Mouse (Mus musculus) cerebellum, adult 2 months (tissue): Measurements from ENCODE around the gene Ankrd55. TPM values are rescaled to one million over a fixed set of nuclear protein-coding genes. Genes with fewer than 3 reads are reported as not detected.

Experiments used
- DNase-seq, 2 experiments: peaks; one replicate each; pipeline ENCODE4 v3.0.0; 2021
- H3K27ac ChIP-seq: fragments of 200-500 bp; 2 replicates; pipeline ENCODE4 v1.5.1; 2012; ENCODE audit warnings: low read length, control low read depth, inconsistent platforms; ENCODE audit not compliant: insufficient read depth
- H3K27me3 ChIP-seq: fragments of 200-500 bp; 2 replicates; pipeline ENCODE4 v1.6.1; 2012; ENCODE audit warnings: inconsistent platforms, mild to moderate bottlenecking, low read length, moderate library complexity; ENCODE audit not compliant: control insufficient read depth, insufficient read depth
- H3K4me1 ChIP-seq: fragments of 200-500 bp; 2 replicates; pipeline ENCODE4 v1.6.1; 2011; ENCODE audit warnings: low read length; ENCODE audit not compliant: control insufficient read depth, insufficient read depth
- H3K4me3 ChIP-seq: fragments of 200-500 bp; replicated peaks from 2 replicates; pipeline ENCODE3; 2011; ENCODE audit warnings: mild to moderate bottlenecking, low read depth, low read length, control low read depth; ENCODE audit not compliant: insufficient read depth
- CTCF ChIP-seq: fragments of 200-500 bp; IDR thresholded peaks from 2 replicates; pipeline ENCODE4 v1.5.1; 2011; ENCODE audit warnings: low read depth, mild to moderate bottlenecking, control low read depth, low read length, moderate library complexity, borderline replicate concordance; ENCODE audit not compliant: insufficient read depth
- POLR2A ChIP-seq: fragments of 200-500 bp; IDR thresholded peaks from 2 replicates; pipeline ENCODE4 v1.6.1; 2011; ENCODE audit warnings: low read length, control low read depth, borderline replicate concordance; ENCODE audit not compliant: insufficient read depth
- WGBS: fragments of 180-500 bp; shearing (Covaris S2); methylation state at CpG from one replicate; pipeline ENCODE4 v1.1.7; 2018; 5-methylcytosine and 5-hydroxymethylcytosine counted together
- polyA plus RNA-seq: library from polyadenylated mRNA; depleted of rRNA; stranded (reverse); fragments of >200 nt; gene quantifications from 2 replicates; pipeline ENCODE4 v1.2.3, GENCODE M21; 2012

Gene Ankrd55
- polyA plus RNA-seq, 1 experiment = 15.2 TPM

- no peak overlapping the region for H3K4me3 ChIP-seq
- H3K4me1 ChIP-seq = no peaks in the 10 kb centered on the region
- no peak overlapping the region for H3K27ac ChIP-seq
- no peak for TF ChIP-seq CTCF
- no peak for TF ChIP-seq POLR2A
- WGBS = 88% methylated on average over 10 of the region's 10 CpGs
- no peaks in the 10 kb centered on the region for H3K27me3 ChIP-seq
- DNase-seq = no peak
Measured at GRCm38 (mm10) chr13:112363218-112363617, 75.0 kb downstream of the Ankrd55 start.

GRCm38 (mm10) chr13:112363746-112364145, 75.5 kb downstream of the Ankrd55 start:
- TF ChIP-seq CTCF = no peak
- no peak for TF ChIP-seq POLR2A
- no peaks in the 10 kb centered on the region for H3K27me3 ChIP-seq
- 84% methylated on average over 3 of the region's 3 CpGs for WGBS
- DNase-seq = no peak
- H3K4me3 ChIP-seq = no peak overlapping the region
- H3K27ac ChIP-seq = no peak overlapping the region
- no peaks in the 10 kb centered on the region for H3K4me1 ChIP-seq

GRCm38 (mm10) chr13:112364698-112365097, 76.4 kb downstream of the Ankrd55 start:
- Histone ChIP-seq H3K27ac (no peak overlapping the region), H3K4me1 (no peaks in the 10 kb centered on the region), H3K4me3 (no peak overlapping the region), H3K27me3 (no peaks in the 10 kb centered on the region)
- DNase-seq = no peak
- 77% methylated on average over 5 of the region's 5 CpGs for WGBS
- TF ChIP-seq POLR2A (no peak), CTCF (no peak)

- Histone ChIP-seq H3K27me3 (no peaks in the 10 kb centered on the region), H3K4me3 (no peak overlapping the region), H3K27ac (no peak overlapping the region), H3K4me1 (no peaks in the 10 kb centered on the region)
- DNase-seq = no peak
- 45% methylated on average over 5 of the region's 5 CpGs for WGBS
- no peak for TF ChIP-seq POLR2A
- TF ChIP-seq CTCF = no peak
Measured at GRCm38 (mm10) chr13:112365303-112365702, 77.1 kb downstream of the Ankrd55 start.

GRCm38 (mm10) chr13:112365762-112366161, 77.5 kb downstream of the Ankrd55 start:
- 50% methylated on average over 4 of the region's 4 CpGs for WGBS
- H3K27ac ChIP-seq = no peak overlapping the region
- H3K27me3 ChIP-seq = no peaks in the 10 kb centered on the region
- TF ChIP-seq POLR2A = no peak
- no peak for TF ChIP-seq CTCF
- no peaks in the 10 kb centered on the region for H3K4me1 ChIP-seq
- no peak for DNase-seq
- H3K4me3 ChIP-seq = no peak overlapping the region

GRCm38 (mm10) chr13:112366321-112367029, 78.2 kb downstream of the Ankrd55 start:
- H3K4me3 ChIP-seq = no peak overlapping the region
- no peak for TF ChIP-seq CTCF
- no peak for TF ChIP-seq POLR2A
- WGBS = 91% methylated on average over 4 of the region's 4 CpGs
- H3K27me3 ChIP-seq = no peaks in the 10 kb centered on the region
- no peak for DNase-seq
- no peak overlapping the region for H3K27ac ChIP-seq
- H3K4me1 ChIP-seq = no peaks in the 10 kb centered on the region

- TF ChIP-seq POLR2A = no peak
- no peak for TF ChIP-seq CTCF
- no peak for DNase-seq
- Histone ChIP-seq H3K27me3 (no peaks in the 10 kb centered on the region), H3K27ac (no peak overlapping the region), H3K4me3 (no peak overlapping the region), H3K4me1 (no peaks in the 10 kb centered on the region)
- 92% methylated on average over 4 of the region's 4 CpGs for WGBS
Measured at GRCm38 (mm10) chr13:112371729-112372128, 83.5 kb downstream of the Ankrd55 start.

- TF ChIP-seq POLR2A = no peak
- no peak for TF ChIP-seq CTCF
- 15% methylated on average over 8 of the region's 8 CpGs for WGBS
- H3K4me1 ChIP-seq = no peaks in the 10 kb centered on the region
- H3K27ac ChIP-seq = no peak overlapping the region
- H3K27me3 ChIP-seq = no peaks in the 10 kb centered on the region
- DNase-seq = peak; percentile 10 to 11
- no peak overlapping the region for H3K4me3 ChIP-seq
Measured at GRCm38 (mm10) chr13:112375766-112376165, 87.5 kb downstream of the Ankrd55 start.
